Mouse (Mus musculus): ENCODE measurements at regions not wholly inside any gene's neighbourhood (a gene's known extent, or its start where the extent isn't known, plus 50 kb on each side); places are given as distances from the start of the nearest gene placed in this dataset.

- TF ChIP-seq CTCF (IDR thresholded peaks at IDR 0.05), result no peak
- TF ChIP-seq POLR2A (IDR thresholded peaks at IDR 0.05; ENCODE audit: insufficient read depth, low read depth, low read length), result no peak
Observed at GRCm38 (mm10) chr17:83088471-83088870, 126.6 kb upstream of the Pkdcc start.
